Mouse (Mus musculus) MEL (cell line): Measurements from ENCODE around the gene Pde4dip. TPM values are rescaled to one million over a fixed set of nuclear protein-coding genes. Genes with fewer than 3 reads are reported as not detected.

Source experiments
- DNase-seq: peaks from one replicate; pipeline ENCODE4 v3.0.0; 2011; ENCODE audit warnings: low read depth, low spot score
- H3K27ac ChIP-seq: 2 replicates; pipeline ENCODE4 v1.5.1; 2012; ENCODE audit warnings: low read depth, mild to moderate bottlenecking, control low read depth, low read length, moderate library complexity; ENCODE audit not compliant: control insufficient read depth
- H3K27me3 ChIP-seq, 2 experiments: fragments of 150-350 bp in 1 of 2; sonication (generic) in 1 of 2; 2 replicates each; pipeline ENCODE4 v1.6.1; 2012; ENCODE audit warnings: low read length in 2 of 2, mild to moderate bottlenecking in 2 of 2, improper control_type of control experiment in 1 of 2, moderate library complexity in 1 of 2; ENCODE audit not compliant: insufficient read depth in 2 of 2, control insufficient read depth in 1 of 2
- H3K36me3 ChIP-seq, 2 experiments: 2 replicates each; pipeline ENCODE4 v1.6.1; 2012 to 2014; ENCODE audit warnings: low read length in 2 of 2, improper control_type of control experiment in 1 of 2, inconsistent platforms in 1 of 2, mild to moderate bottlenecking in 1 of 2; ENCODE audit not compliant: insufficient read depth in 2 of 2, control insufficient read depth in 1 of 2
- H3K4me1 ChIP-seq, 2 experiments: fragments of 150-350 bp in 1 of 2; sonication (generic) in 1 of 2; 2 replicates each; pipeline ENCODE4 v1.6.1; 2012; ENCODE audit warnings: low read length in 2 of 2, improper control_type of control experiment in 1 of 2, mild to moderate bottlenecking in 1 of 2; ENCODE audit not compliant: insufficient read depth in 2 of 2, control insufficient read depth in 1 of 2
- H3K4me3 ChIP-seq, 2 experiments: fragments of 150-350 bp in 1 of 2; sonication (generic) in 1 of 2; 2 replicates each; pipeline ENCODE4 v1.5.1; 2012; ENCODE audit warnings: low read depth in 2 of 2, low read length in 2 of 2, mild to moderate bottlenecking in 2 of 2, moderate library complexity in 2 of 2, control low read depth in 1 of 2, improper control_type of control experiment in 1 of 2; ENCODE audit not compliant: control insufficient read depth in 1 of 2, insufficient read depth in 1 of 2
- H3K79me2 ChIP-seq: 2 replicates; pipeline ENCODE4 v1.6.1; 2012; ENCODE audit warnings: mild to moderate bottlenecking, low read length, moderate library complexity; ENCODE audit not compliant: control insufficient read depth, poor library complexity, insufficient read depth
- H3K9ac ChIP-seq: 2 replicates; pipeline ENCODE4 v1.6.1; 2012; ENCODE audit warnings: low read depth, mild to moderate bottlenecking, control low read depth, low read length, moderate library complexity; ENCODE audit not compliant: control insufficient read depth, poor library complexity, severe bottlenecking
- H3K9me3 ChIP-seq: fragments of 150-350 bp; sonication (generic); replicated peaks from 2 replicates; pipeline ENCODE4 v1.6.1; 2012; ENCODE audit warnings: mild to moderate bottlenecking, low read length, improper control_type of control experiment, moderate library complexity; ENCODE audit not compliant: insufficient read depth
- CTCF ChIP-seq, 3 experiments: IDR thresholded peaks in 2 of 3; conservative IDR thresholded peaks in 1 of 3; 2 replicates each; pipeline ENCODE4 v1.5.1; 2011 to 2012; ENCODE audit warnings: low read length in 3 of 3, low read depth in 2 of 3, mild to moderate bottlenecking in 2 of 3, improper control_type of control experiment in 1 of 3, inconsistent platforms in 1 of 3, mixed read lengths in 1 of 3, moderate library complexity in 1 of 3; ENCODE audit not compliant: control insufficient read depth in 1 of 3, insufficient read depth in 1 of 3, poor library complexity in 1 of 3, severe bottlenecking in 1 of 3
- EP300 ChIP-seq, 2 experiments: IDR thresholded peaks; 2 replicates each; pipeline ENCODE4 v1.6.1; 2011; ENCODE audit warnings: improper control_type of control experiment in 2 of 2, low read length in 2 of 2, low read depth in 1 of 2, mild to moderate bottlenecking in 1 of 2
- ETS1 ChIP-seq: IDR thresholded peaks from 2 replicates; pipeline ENCODE4 v1.6.1; 2012; ENCODE audit warnings: low read depth, mild to moderate bottlenecking, inconsistent platforms, low read length, improper control_type of control experiment, moderate library complexity
- GABPA ChIP-seq: IDR thresholded peaks from 2 replicates; pipeline ENCODE4 v1.6.1; 2012; ENCODE audit warnings: low read depth, mild to moderate bottlenecking, inconsistent platforms, low read length, improper control_type of control experiment, moderate library complexity
- GATA1 ChIP-seq: IDR thresholded peaks from 2 replicates; pipeline ENCODE4 v1.6.1; 2011; ENCODE audit warnings: low read depth, low read length, improper control_type of control experiment
- HCFC1 ChIP-seq: IDR thresholded peaks from 2 replicates; pipeline ENCODE4 v1.6.1; 2012; ENCODE audit warnings: low read depth, mild to moderate bottlenecking, inconsistent platforms, low read length, improper control_type of control experiment, moderate library complexity
- JUND ChIP-seq: IDR thresholded peaks from 2 replicates; pipeline ENCODE4 v1.6.1; 2011; ENCODE audit warnings: low read depth, mild to moderate bottlenecking, improper control_type of control experiment, low read length
- KAT2A ChIP-seq: conservative IDR thresholded peaks from 2 replicates; pipeline ENCODE4 v1.6.1; 2012; ENCODE audit warnings: low read depth, low read length, improper control_type of control experiment, inconsistent platforms
- MEF2A ChIP-seq: IDR thresholded peaks from 2 replicates; pipeline ENCODE4 v1.6.1; 2014; ENCODE audit warnings: low read depth, mild to moderate bottlenecking, inconsistent platforms, low read length, improper control_type of control experiment; ENCODE audit not compliant: poor library complexity, insufficient replicate concordance, severe bottlenecking; ENCODE audit errors: extremely low read depth
- MXI1 ChIP-seq: IDR thresholded peaks from 2 replicates; pipeline ENCODE4 v1.6.1; 2011; ENCODE audit warnings: mild to moderate bottlenecking, low read depth, low read length, improper control_type of control experiment
- MYB ChIP-seq: IDR thresholded peaks from 2 replicates; pipeline ENCODE4 v1.6.1; 2011; ENCODE audit warnings: mild to moderate bottlenecking, low read depth, low read length, improper control_type of control experiment
- MYC ChIP-seq: IDR thresholded peaks from 2 replicates; pipeline ENCODE4 v1.6.1; 2011; ENCODE audit warnings: low read depth, mild to moderate bottlenecking, low read length, improper control_type of control experiment, moderate library complexity
- NELFE ChIP-seq: IDR thresholded peaks from 2 replicates; pipeline ENCODE4 v1.6.1; 2011; ENCODE audit warnings: low read depth, low read length, improper control_type of control experiment
- POLR2A ChIP-seq, 2 experiments: IDR thresholded peaks; 2 replicates each; pipeline ENCODE4 v1.6.1; 2011 to 2012; ENCODE audit warnings: low read length in 2 of 2, mild to moderate bottlenecking in 2 of 2, control low read depth in 1 of 2, improper control_type of control experiment in 1 of 2, low read depth in 1 of 2, moderate library complexity in 1 of 2; ENCODE audit not compliant: control insufficient read depth in 1 of 2, insufficient read depth in 1 of 2, poor library complexity in 1 of 2
- POLR2AphosphoS2 ChIP-seq: IDR thresholded peaks from 2 replicates; pipeline ENCODE4 v1.6.1; 2011; ENCODE audit warnings: low read length, improper control_type of control experiment
- POLR2AphosphoS5 ChIP-seq: IDR thresholded peaks from 2 replicates; pipeline ENCODE4 v1.6.1; 2012; ENCODE audit warnings: low read depth, borderline replicate concordance, mild to moderate bottlenecking, inconsistent platforms, low read length, moderate library complexity, mixed read lengths
- RAD21 ChIP-seq: IDR thresholded peaks from 2 replicates; pipeline ENCODE4 v1.6.1; 2011; ENCODE audit warnings: mild to moderate bottlenecking, low read depth, low read length, improper control_type of control experiment
- RCOR1 ChIP-seq: IDR thresholded peaks from 2 replicates; pipeline ENCODE4 v1.6.1; 2012; ENCODE audit warnings: low read depth, mild to moderate bottlenecking, inconsistent platforms, low read length, improper control_type of control experiment
- SIN3A ChIP-seq: IDR thresholded peaks from 2 replicates; pipeline ENCODE4 v1.6.1; 2012; ENCODE audit warnings: low read length, improper control_type of control experiment, inconsistent platforms
- SMC3 ChIP-seq: IDR thresholded peaks from 2 replicates; pipeline ENCODE4 v1.6.1; 2011; ENCODE audit warnings: low read depth, low read length, improper control_type of control experiment
- TAL1 ChIP-seq: IDR thresholded peaks from 2 replicates; pipeline ENCODE4 v1.6.1; 2012; ENCODE audit warnings: mild to moderate bottlenecking, inconsistent platforms, low read length, moderate library complexity, mixed read lengths
- TBP ChIP-seq: IDR thresholded peaks from 2 replicates; pipeline ENCODE4 v1.8.0; 2011; ENCODE audit warnings: low read depth, low read length, improper control_type of control experiment
- TCF12 ChIP-seq: IDR thresholded peaks from 2 replicates; pipeline ENCODE4 v1.6.1; 2014; ENCODE audit warnings: low read depth, mild to moderate bottlenecking, inconsistent platforms, low read length, improper control_type of control experiment, moderate library complexity
- UBTF ChIP-seq: IDR thresholded peaks from 2 replicates; pipeline ENCODE4 v1.6.1; 2012; ENCODE audit warnings: low read depth, mild to moderate bottlenecking, inconsistent platforms, low read length, improper control_type of control experiment, moderate library complexity, borderline replicate concordance; ENCODE audit not compliant: insufficient read depth
- USF1 ChIP-seq: IDR thresholded peaks from 2 replicates; pipeline ENCODE4 v1.6.1; 2014; ENCODE audit warnings: low read depth, mild to moderate bottlenecking, inconsistent platforms, low read length, improper control_type of control experiment, moderate library complexity
- ZC3H11A ChIP-seq: IDR thresholded peaks from 2 replicates; pipeline ENCODE4 v1.6.1; 2012; ENCODE audit warnings: low read depth, mild to moderate bottlenecking, inconsistent platforms, low read length, improper control_type of control experiment
- polyA plus RNA-seq, 2 experiments: library from polyadenylated mRNA; stranded (reverse) in 1 of 2; unstranded in 1 of 2; fragments of >175 nt in 1 of 2; fragments of >200 nt in 1 of 2; gene quantifications; 2 replicates each; pipeline versions ENCODE4 v1.2.1 to v1.2.4; 2012; ENCODE audit warnings: low replicate concordance in 2 of 2, low read depth in 1 of 2; ENCODE audit not compliant: insufficient read length in 2 of 2, insufficient read depth in 1 of 2, missing spikeins in 1 of 2
- total RNA-seq: library from RNA; depleted of rRNA; stranded (reverse); fragments of 300-350 nt; gene quantifications from 2 replicates; pipeline ENCODE4 v1.2.3, GENCODE M21; 2012

Gene Pde4dip
- total and polyA plus RNA-seq, 3 experiments: 47.6 to 52.4 TPM; not detected in 1

- peak; percentile 87 for TF ChIP-seq KAT2A
- TF ChIP-seq GATA1: peak; percentile 40; the same call in 1 of the 2 replicates
- TF ChIP-seq NELFE: peak; percentile 98
- TF ChIP-seq POLR2AphosphoS5: peak; percentile 35; the same call in 1 of the 2 replicates
- TF ChIP-seq HCFC1: peak; percentile 99
- TF ChIP-seq TBP: peak; percentile 97
- TF ChIP-seq, all 39 proteins: peak for 28
Measured at GRCm38 (mm10) chr3:97900516-97901490, 12.3 kb upstream of the Pde4dip start, which contains the start of gene Sec22b (continued).

GRCm38 (mm10) chr3:97898381-97898780 lies 9.9 kb upstream of the Pde4dip start:
- Histone ChIP-seq H3K27me3 (no peaks in the 10 kb centered on the region), H3K36me3 (peaks cover 0 to 11% of the 10 kb centered on the region in 2 experiments; a peak in 2 of 4 replicates)
- no peak for DNase-seq

GRCm38 (mm10) chr3:97894695-97895094 lies 6.2 kb upstream of the Pde4dip start:
- Histone ChIP-seq H3K36me3 (no peaks in the 10 kb centered on the region), H3K4me3 (no peak overlapping the region), H3K79me2 (no peaks in the 10 kb centered on the region), H3K27ac (no peak overlapping the region), H3K9ac (no peak overlapping the region), H3K27me3 (no peaks in the 10 kb centered on the region), H3K9me3 (no peaks in the 10 kb centered on the region), H3K4me1 (no peaks in the 10 kb centered on the region)
- peak; percentile 70 for DNase-seq
- TF ChIP-seq HCFC1 (no peak), MYC (0 out of 2 replicates have a peak, but pooled peaks have one; percentile 49), RCOR1 (no peak), SMC3 (peak; percentile 83), UBTF (no peak), GABPA (no peak), MEF2A (no peak), TBP (no peak), POLR2AphosphoS5 (no peak), CTCF (IDR thresholded peaks at IDR 0.05 in 2 of 3, conservative IDR thresholded peaks at IDR 0.05 in 1 of 3; ENCODE audit: control insufficient read depth in 1 of 3, insufficient read depth in 1 of 3, low read depth in 2 of 3, low read length in 3 of 3, poor library complexity in 1 of 3, severe bottlenecking in 1 of 3) (peak; percentile 85 to 89 (median 88)), EP300 (IDR thresholded peaks at IDR 0.05; ENCODE audit: low read depth in 1 of 2, low read length in 2 of 2) (no peak), NELFE (no peak), RAD21 (peak; percentile 90), TCF12 (no peak), GATA1 (no peak), MYB (no peak), USF1 (no peak), ZC3H11A (peak; percentile 71), POLR2A (IDR thresholded peaks at IDR 0.05; ENCODE audit: control insufficient read depth in 1 of 2, insufficient read depth in 1 of 2, low read depth in 1 of 2, low read length in 2 of 2, poor library complexity in 1 of 2) (no peak), ETS1 (no peak), SIN3A (no peak), KAT2A (no peak), TAL1 (no peak), POLR2AphosphoS2 (no peak), MXI1 (no peak), JUND (no peak)

More at GRCm38 (mm10) chr3:97898381-97898780, 9.9 kb upstream of the Pde4dip start:
- Histone ChIP-seq H3K9ac (no peak overlapping the region), H3K27ac (no peak overlapping the region), H3K79me2 (peaks cover 18% of the 10 kb centered on the region), H3K4me1 (peaks cover 3 to 12% of the 10 kb centered on the region in 2 experiments; a peak in 3 of 4 replicates), H3K4me3 (no peak overlapping the region), H3K9me3 (no peaks in the 10 kb centered on the region)
- no peak for TF ChIP-seq POLR2AphosphoS5
